Mouse (Mus musculus) heart, adult 2 months (tissue): ENCODE measurements at regions not wholly inside any gene's neighbourhood (a gene's known extent, or its start where the extent isn't known, plus 50 kb on each side); places are given as distances from the start of the nearest gene placed in this dataset.

ENCODE experiments used
- DNase-seq, 2 experiments: peaks; one replicate each; pipeline ENCODE4 v3.0.0; 2021
- H3K27ac ChIP-seq: fragments of 200-600 bp; 2 replicates; pipeline ENCODE4 v1.8.1; 2022
- H3K27me3 ChIP-seq: fragments of 200-500 bp; 2 replicates; pipeline ENCODE4 v1.6.1; 2012; ENCODE audit warnings: mild to moderate bottlenecking, low read length, inconsistent platforms, mixed read lengths; ENCODE audit not compliant: control insufficient read depth, insufficient read depth
- H3K36me3 ChIP-seq: fragments of 200-500 bp; 2 replicates; pipeline ENCODE4 v1.6.1; 2012; ENCODE audit warnings: low read length, inconsistent platforms; ENCODE audit not compliant: control insufficient read depth, insufficient read depth
- H3K4me1 ChIP-seq: fragments of 200-500 bp; 2 replicates; pipeline ENCODE4 v1.6.1; 2011; ENCODE audit warnings: low read length; ENCODE audit not compliant: control insufficient read depth, insufficient read depth
- H3K4me3 ChIP-seq: fragments of 200-600 bp; 2 replicates; pipeline ENCODE4 v1.8.1; 2022
- H3K79me2 ChIP-seq: fragments of 200-500 bp; replicated peaks from 2 replicates; pipeline ENCODE4 v1.6.1; 2012; ENCODE audit warnings: mild to moderate bottlenecking, inconsistent platforms, low read length, moderate library complexity, mixed read lengths; ENCODE audit not compliant: control insufficient read depth, insufficient read depth
- H3K9ac ChIP-seq: fragments of 200-500 bp; 2 replicates; pipeline ENCODE4 v1.6.1; 2012; ENCODE audit warnings: low read depth, mild to moderate bottlenecking, control low read depth, inconsistent platforms, low read length, mixed read lengths
- CTCF ChIP-seq: fragments of 200-600 bp; IDR thresholded peaks from 2 replicates; pipeline ENCODE4 v1.8.1; 2022; ENCODE audit warnings: antibody characterized with exemption, mild to moderate bottlenecking, moderate library complexity
- EP300 ChIP-seq: fragments of 200-500 bp; IDR thresholded peaks from 2 replicates; pipeline ENCODE4 v1.6.1; 2011; ENCODE audit warnings: low read depth, low read length, control low read depth; ENCODE audit not compliant: insufficient read depth
- POLR2A ChIP-seq: fragments of 200-500 bp; IDR thresholded peaks from 2 replicates; pipeline ENCODE4 v1.6.1; 2011; ENCODE audit warnings: mild to moderate bottlenecking, low read depth, low read length, control low read depth; ENCODE audit not compliant: insufficient read depth
- WGBS: fragments of 180-500 bp; shearing (Covaris S2); methylation state at CpG from one replicate; pipeline ENCODE4 v1.1.7; 2018; 5-methylcytosine and 5-hydroxymethylcytosine counted together
- intact Hi-C: fragments of 180-260 bp; cut with DNase I; formaldehyde crosslinking; loops from one replicate; pipeline ENCODE4 v1.15.1; 2025

GRCm38 (mm10) chr6:16171871-16172270, 451.4 kb downstream of the Mdfic start:
- no peak overlapping the region for H3K9ac ChIP-seq
- intact Hi-C loops: no loop called here
- H3K36me3 ChIP-seq: no peaks in the 10 kb centered on the region
- H3K27me3 ChIP-seq: no peaks in the 10 kb centered on the region
- no peak for DNase-seq
- 83% methylated on average over 3 of the region's 3 CpGs for WGBS
- no peak overlapping the region for H3K27ac ChIP-seq
- H3K79me2 ChIP-seq: no peaks in the 10 kb centered on the region
- no peak overlapping the region for H3K4me3 ChIP-seq
- TF ChIP-seq CTCF (no peak), POLR2A (no peak), EP300 (no peak)
- no peaks in the 10 kb centered on the region for H3K4me1 ChIP-seq

- DNase-seq: no peak
- TF ChIP-seq EP300: no peak
- no peak for TF ChIP-seq POLR2A
- no peak for TF ChIP-seq CTCF
- no peaks in the 10 kb centered on the region for H3K36me3 ChIP-seq
- no peak overlapping the region for H3K27ac ChIP-seq
- H3K4me3 ChIP-seq: no peak overlapping the region
- WGBS: 60% methylated on average over 5 of the region's 5 CpGs
- no peaks in the 10 kb centered on the region for H3K79me2 ChIP-seq
- H3K9ac ChIP-seq: no peak overlapping the region
- no peaks in the 10 kb centered on the region for H3K4me1 ChIP-seq
- H3K27me3 ChIP-seq: no peaks in the 10 kb centered on the region
- intact Hi-C loops: no loop called here
Observed at GRCm38 (mm10) chr6:16177313-16177712, 456.9 kb downstream of the Mdfic start.

GRCm38 (mm10) chr6:16187983-16188550, 467.6 kb downstream of the Mdfic start:
- DNase-seq: no peak
- TF ChIP-seq POLR2A: no peak
- TF ChIP-seq EP300: no peak
- no peak for TF ChIP-seq CTCF
- intact Hi-C loops: no loop called here
- Histone ChIP-seq H3K27me3 (no peaks in the 10 kb centered on the region), H3K4me3 (no peak overlapping the region), H3K36me3 (no peaks in the 10 kb centered on the region), H3K79me2 (no peaks in the 10 kb centered on the region), H3K9ac (no peak overlapping the region), H3K4me1 (no peaks in the 10 kb centered on the region), H3K27ac (no peak overlapping the region)
- 35% methylated on average over 4 of the region's 4 CpGs for WGBS

- no peak overlapping the region for H3K4me3 ChIP-seq
- no peaks in the 10 kb centered on the region for H3K27me3 ChIP-seq
- 73% methylated on average over 5 of the region's 5 CpGs for WGBS
- no peaks in the 10 kb centered on the region for H3K79me2 ChIP-seq
- H3K9ac ChIP-seq: no peak overlapping the region
- TF ChIP-seq CTCF (no peak), EP300 (no peak), POLR2A (no peak)
- DNase-seq: no peak
- H3K4me1 ChIP-seq: no peaks in the 10 kb centered on the region
- intact Hi-C loops: no loop called here
- H3K36me3 ChIP-seq: no peaks in the 10 kb centered on the region
- no peak overlapping the region for H3K27ac ChIP-seq
Observed at GRCm38 (mm10) chr6:16212975-16213374, 492.5 kb downstream of the Mdfic start.

GRCm38 (mm10) chr6:16213635-16214034, 493.2 kb downstream of the Mdfic start:
- no peaks in the 10 kb centered on the region for H3K79me2 ChIP-seq
- no peaks in the 10 kb centered on the region for H3K4me1 ChIP-seq
- H3K9ac ChIP-seq: no peak overlapping the region
- no peaks in the 10 kb centered on the region for H3K36me3 ChIP-seq
- WGBS: 81% methylated on average over 4 of the region's 4 CpGs
- no peak for TF ChIP-seq POLR2A
- no peak overlapping the region for H3K4me3 ChIP-seq
- intact Hi-C loops: no loop called here
- H3K27ac ChIP-seq: no peak overlapping the region
- no peak for DNase-seq
- H3K27me3 ChIP-seq: no peaks in the 10 kb centered on the region

GRCm38 (mm10) chr6:16221002-16221627, 500.7 kb downstream of the Mdfic start:
- WGBS: 21% methylated on average over 3 of the region's 3 CpGs
- DNase-seq: no peak
- Histone ChIP-seq H3K27ac (no peak overlapping the region), H3K4me1 (no peaks in the 10 kb centered on the region; the same call in 1 of the 2 replicates), H3K27me3 (no peaks in the 10 kb centered on the region), H3K9ac (no peak overlapping the region), H3K4me3 (no peak overlapping the region), H3K79me2 (no peaks in the 10 kb centered on the region), H3K36me3 (no peaks in the 10 kb centered on the region)
- intact Hi-C loops: loop anchor here (2.0 to 5.0 kb wide), 2 partner anchors 1324 to 1379 kb away; no protein-coding TSS in a partner anchor
- TF ChIP-seq POLR2A (no peak), CTCF (peak; percentile 68)
